Mouse (Mus musculus) liver, postnatal 0 days (tissue): ENCODE results near the gene Asic4. TPM values are rescaled to one million over a fixed set of nuclear protein-coding genes. Genes with fewer than 3 reads are reported as not detected.

Experiments
- ATAC-seq: fragments of 200-750 bp; cut with Nextera tagmentation; 2 replicates; pipeline ENCODE4 v1.8.0; 2017; ENCODE audit warnings: mild to moderate bottlenecking, moderate library complexity
- DNase-seq: peaks from one replicate; pipeline ENCODE4 v3.0.0-alpha.2; 2016
- H3K27ac ChIP-seq: fragments of 300-500 bp; sonication (generic); 2 replicates; pipeline ENCODE4 v1.5.1; 2014; ENCODE audit warnings: antibody characterized with exemption, moderate library complexity, mild to moderate bottlenecking, low read depth
- H3K27me3 ChIP-seq: fragments of 300-500 bp; sonication (generic); 2 replicates; pipeline ENCODE4 v1.6.1; 2014; ENCODE audit warnings: low read length, control low read depth, mixed read lengths; ENCODE audit not compliant: insufficient read depth
- H3K36me3 ChIP-seq: fragments of 300-500 bp; sonication (generic); replicated peaks from 2 replicates; pipeline ENCODE4 v1.6.1; 2014; ENCODE audit warnings: mild to moderate bottlenecking, control low read depth, low read length, moderate library complexity, mixed read lengths; ENCODE audit not compliant: insufficient read depth
- H3K4me1 ChIP-seq: fragments of 300-500 bp; sonication (generic); 2 replicates; pipeline ENCODE4 v1.6.1; 2014; ENCODE audit warnings: antibody characterized with exemption, mild to moderate bottlenecking, control low read depth; ENCODE audit not compliant: insufficient read depth
- H3K4me2 ChIP-seq: fragments of 300-500 bp; sonication (generic); 2 replicates; pipeline ENCODE4 v1.6.1; 2014; ENCODE audit warnings: low read depth, mild to moderate bottlenecking, low read length, moderate library complexity, mixed read lengths
- H3K4me3 ChIP-seq: fragments of 300-500 bp; sonication (generic); 2 replicates; pipeline ENCODE4 v1.5.1; 2014; ENCODE audit warnings: low read depth, low read length
- H3K9ac ChIP-seq: fragments of 300-500 bp; sonication (generic); replicated peaks from 2 replicates; pipeline ENCODE4 v1.6.1; 2014; ENCODE audit warnings: mild to moderate bottlenecking, moderate library complexity
- H3K9me3 ChIP-seq: fragments of 300-500 bp; sonication (generic); 2 replicates; pipeline ENCODE4 v1.6.1; 2016; ENCODE audit warnings: mild to moderate bottlenecking, control low read depth, low read length, mixed read lengths
- CTCF ChIP-seq: sonication (generic); IDR thresholded peaks from 2 replicates; pipeline ENCODE4 v1.5.1; 2016; ENCODE audit warnings: antibody characterized with exemption, low read depth
- EP300 ChIP-seq: IDR thresholded peaks from 2 replicates; pipeline ENCODE4 v1.6.1; 2016; ENCODE audit warnings: antibody characterized with exemption, low read depth, mild to moderate bottlenecking
- WGBS: fragments of 180-500 bp; shearing (Covaris S2); extraction: QIAGEN DNeasy Blood & Tissue Kit; methylation state at CpG from one replicate; pipeline ENCODE4 v1.1.7; 2014; ENCODE audit not compliant: insufficient replicate concordance; 5-methylcytosine and 5-hydroxymethylcytosine counted together
- polyA plus RNA-seq: library from polyadenylated mRNA; unstranded; fragments of >200 nt; fragmentation: Nextera tagmentation; extraction: Ambion mirVana; gene quantifications from 2 replicates; pipeline ENCODE4 v1.2.1, GENCODE M21; 2015

Gene Asic4
- not detected in 2 replicates for polyA plus RNA-seq

GRCm38 (mm10) chr1:75450314-75451005 lies at the start of gene Asic4:
Asic4 (plus strand) TSS chr1:75450436.
- TF ChIP-seq EP300 (no peak; the same call in 1 of the 2 replicates), CTCF (no peak)
- Histone ChIP-seq H3K27me3 (peaks cover 88% of the 10 kb centered on the region), H3K27ac (no peak within 1 kb of the TSS), H3K9ac (no peak within 1 kb of the TSS), H3K9me3 (no peaks in the 10 kb centered on the region), H3K4me2 (peak within 1 kb of the TSS; percentile 58), H3K4me1 (peaks cover 39% of the 10 kb centered on the region), H3K4me3 (peak within 1 kb of the TSS; percentile 22; the same call in 1 of the 2 replicates), H3K36me3 (no peaks in the 10 kb centered on the region)
- ATAC-seq = peak; percentile 50
- DNase-seq = peak; percentile 63
- WGBS = 4% methylated on average over 29 of the region's 35 CpGs

- no peak overlapping the region for H3K9ac ChIP-seq
- H3K27me3 ChIP-seq = no peaks in the 10 kb centered on the region
- no peak overlapping the region for H3K27ac ChIP-seq
- no peak for DNase-seq
- no peak for TF ChIP-seq EP300
- no peak for TF ChIP-seq CTCF
- no peaks in the 10 kb centered on the region for H3K9me3 ChIP-seq
- peak overlapping the region; percentile 45 for H3K4me2 ChIP-seq
- H3K4me1 ChIP-seq = peaks cover 5% of the 10 kb centered on the region
- peak; percentile 12; the same call in 1 of the 2 replicates for ATAC-seq
- no peaks in the 10 kb centered on the region for H3K36me3 ChIP-seq
- WGBS = 26% methylated on average over 6 of the region's 6 CpGs
- H3K4me3 ChIP-seq = no peak overlapping the region
These were observed 49.6 kb upstream of the Asic4 start for GRCm38 (mm10) chr1:75400493-75401115.

- no peak for DNase-seq
These were observed 44.7 kb upstream of the Asic4 start for GRCm38 (mm10) chr1:75405547-75405946.

DNA sequence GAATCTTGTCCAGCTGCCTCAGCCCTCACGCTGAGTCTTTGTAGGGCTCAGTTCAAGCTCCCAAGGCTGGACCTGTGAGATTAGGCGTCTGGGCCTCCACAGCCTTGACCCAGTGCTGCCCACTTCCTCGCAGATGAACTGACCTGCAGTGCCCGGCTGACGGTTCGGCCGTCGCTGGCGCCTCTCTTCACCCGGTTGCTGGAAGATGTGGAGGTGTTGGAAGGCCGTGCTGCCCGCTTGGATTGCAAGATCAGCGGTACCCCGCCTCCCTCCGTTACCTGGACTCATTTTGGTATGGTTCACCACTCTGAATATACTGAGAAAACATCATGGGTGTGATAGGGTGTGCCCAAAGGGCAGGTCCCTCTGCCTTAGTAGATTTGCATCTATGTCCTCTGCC lies 44.1 kb upstream of the Asic4 start:
- no peak for TF ChIP-seq EP300
- no peak for TF ChIP-seq CTCF
- no peaks in the 10 kb centered on the region for H3K9me3 ChIP-seq
- no peak overlapping the region for H3K27ac ChIP-seq
- ATAC-seq (no peak), DNase-seq (no peak)
- no peak overlapping the region for H3K4me3 ChIP-seq
- no peak overlapping the region for H3K9ac ChIP-seq
- H3K27me3 ChIP-seq = no peaks in the 10 kb centered on the region
- H3K4me1 ChIP-seq = no peaks in the 10 kb centered on the region
- no peak overlapping the region for H3K4me2 ChIP-seq
- no peaks in the 10 kb centered on the region for H3K36me3 ChIP-seq
- WGBS = 82% methylated on average over 15 of the region's 15 CpGs

More at GRCm38 (mm10) chr1:75405547-75405946, 44.7 kb upstream of the Asic4 start:
- H3K9me3 ChIP-seq = no peaks in the 10 kb centered on the region
- no peak overlapping the region for H3K27ac ChIP-seq
- H3K9ac ChIP-seq = no peak overlapping the region
- no peak for ATAC-seq
- H3K36me3 ChIP-seq = no peaks in the 10 kb centered on the region
- no peaks in the 10 kb centered on the region for H3K27me3 ChIP-seq
- WGBS = 83% methylated on average over 3 of the region's 3 CpGs
- no peak overlapping the region for H3K4me3 ChIP-seq
- no peak overlapping the region for H3K4me2 ChIP-seq
- no peak for TF ChIP-seq EP300
- TF ChIP-seq CTCF = no peak
- no peaks in the 10 kb centered on the region for H3K4me1 ChIP-seq

DNA sequence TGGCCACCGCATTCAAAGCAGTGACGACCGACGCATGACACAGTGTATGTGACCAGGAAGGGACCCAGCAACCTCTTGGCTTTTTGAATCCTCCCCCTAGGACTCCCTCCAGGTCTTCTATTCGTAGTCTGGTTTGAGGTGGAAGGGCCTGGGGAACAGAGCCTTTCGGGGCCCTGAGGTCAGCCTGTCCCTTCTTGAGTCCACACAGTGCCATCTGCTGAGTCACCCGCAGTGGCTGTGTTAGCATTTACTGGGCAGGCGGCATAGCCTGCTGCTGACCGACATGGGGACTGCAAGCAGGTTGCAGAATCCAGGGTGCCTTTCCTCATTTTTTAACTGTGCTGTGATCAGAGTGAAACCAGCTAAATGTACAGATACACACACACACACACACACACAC lies 43.2 kb upstream of the Asic4 start:
- TF ChIP-seq CTCF = no peak
- no peak for TF ChIP-seq EP300
- Histone ChIP-seq H3K4me2 (no peak overlapping the region), H3K9ac (no peak overlapping the region), H3K9me3 (no peaks in the 10 kb centered on the region), H3K27me3 (no peaks in the 10 kb centered on the region), H3K27ac (no peak overlapping the region), H3K4me3 (no peak overlapping the region), H3K36me3 (no peaks in the 10 kb centered on the region), H3K4me1 (no peaks in the 10 kb centered on the region)
- no peak for DNase-seq
- 82% methylated on average over 9 of the region's 9 CpGs for WGBS
- ATAC-seq = no peak

- Histone ChIP-seq H3K27me3 (no peaks in the 10 kb centered on the region), H3K36me3 (no peaks in the 10 kb centered on the region), H3K9ac (no peak overlapping the region), H3K4me2 (no peak overlapping the region), H3K4me3 (no peak overlapping the region), H3K9me3 (no peaks in the 10 kb centered on the region), H3K27ac (no peak overlapping the region), H3K4me1 (no peaks in the 10 kb centered on the region)
- ATAC-seq = no peak
- no peak for TF ChIP-seq EP300
- no peak for TF ChIP-seq CTCF
- no peak for DNase-seq
- WGBS = 60% methylated on average over 4 of the region's 4 CpGs
These were observed 42.0 kb upstream of the Asic4 start for GRCm38 (mm10) chr1:75408210-75408609.
